Mouse (Mus musculus): ENCODE measurements at regions not wholly inside any gene's neighbourhood (a gene's known extent, or its start where the extent isn't known, plus 50 kb on each side); places are given as distances from the start of the nearest gene placed in this dataset.

DNA sequence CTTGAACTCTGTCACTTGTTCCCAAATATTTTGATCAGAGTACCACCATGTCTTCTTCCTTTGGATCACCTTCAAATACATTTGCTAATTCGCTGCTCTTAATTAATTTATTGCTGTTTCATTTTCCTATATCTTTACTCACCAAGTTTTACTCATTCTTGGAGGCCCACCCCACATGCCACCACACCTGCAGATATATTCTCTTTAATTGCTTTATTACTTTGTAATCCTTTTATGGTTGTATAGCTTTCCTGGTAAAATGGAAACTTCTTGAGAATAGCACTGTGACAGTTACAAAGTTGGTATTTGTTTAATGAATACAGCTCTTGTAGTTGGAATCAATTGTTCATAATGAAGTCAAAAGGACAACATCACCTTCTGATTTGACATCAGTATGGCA is 82.6 kb upstream of the Fam83b start:
- no peak for TF ChIP-seq CTCF (IDR thresholded peaks at IDR 0.05; ENCODE audit: borderline replicate concordance, extremely low read depth, insufficient read depth, insufficient read length)
- no peak for TF ChIP-seq POLR2A (IDR thresholded peaks at IDR 0.05; ENCODE audit: borderline replicate concordance, extremely low read depth, insufficient read depth, insufficient read length, poor library complexity, severe bottlenecking)

Measured in brain, embryonic 14.5 days (tissue).